Mouse (Mus musculus): ENCODE measurements around the gene Ttc30a2.

DNA sequence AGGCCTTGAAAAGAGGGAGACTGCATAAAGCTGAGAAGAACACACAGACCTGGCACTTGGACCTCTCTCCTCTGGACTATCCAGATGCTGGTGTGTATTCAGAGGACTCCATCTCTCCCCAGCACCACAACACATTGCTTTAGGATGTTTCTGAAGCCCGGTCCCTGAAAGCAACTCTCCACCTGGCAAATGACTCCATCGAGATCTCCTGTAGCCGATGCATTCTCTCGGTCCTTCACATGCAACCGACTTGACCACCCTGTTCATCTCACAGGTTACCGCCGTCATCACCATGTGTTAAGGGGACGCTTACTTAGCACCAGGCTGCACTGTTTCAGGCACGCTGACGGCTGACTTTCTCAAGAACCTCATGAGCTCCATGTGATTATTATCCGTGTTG lies 16.9 kb upstream of the Ttc30a2 start:
- TF ChIP-seq CTCF (IDR thresholded peaks at IDR 0.05; ENCODE audit: control insufficient read depth, insufficient read depth, insufficient replicate concordance, low read depth, low read length) (no peak), POLR2A (IDR thresholded peaks at IDR 0.05; ENCODE audit: control insufficient read depth, low read depth, low read length) (no peak)
